Mouse (Mus musculus) gastrocnemius, postnatal 36 days (tissue): ENCODE measurements around the gene Cspg4. TPM values are rescaled to one million over a fixed set of nuclear protein-coding genes. Genes with fewer than 3 reads are reported as not detected.

Experiments
- DNase-seq, 2 experiments: peaks; one replicate each; pipeline ENCODE4 v3.0.0; 2022
- intact Hi-C: fragments of 180-260 bp; cut with DNase I; formaldehyde crosslinking; loops from one replicate; pipeline ENCODE4 v1.15.1; 2025
- long read RNA-seq, 2 experiments: library from polyadenylated mRNA; stranded (forward); transcript quantifications; one replicate each; pipeline ENCODE4 v2.0.0; 2021
- total RNA-seq, 2 experiments: library from RNA; stranded (reverse); gene quantifications; 2 replicates each; pipeline ENCODE4 v1.2.3; 2021

Cspg4 gene
- total RNA-seq: 1 to 10 TPM; 5.7 to 8.2 TPM
- long read RNA-seq, experiment 1, partial matches to known transcripts: 0 of 1 reads
- long read RNA-seq, experiment 1, other reads (novel, unspliced or antisense): 1 of 1 reads
- long read RNA-seq, experiment 2, partial matches to known transcripts: 0 of 18 reads
- long read RNA-seq, experiment 2, other reads (novel, unspliced or antisense): 18 of 18 reads

DNA sequence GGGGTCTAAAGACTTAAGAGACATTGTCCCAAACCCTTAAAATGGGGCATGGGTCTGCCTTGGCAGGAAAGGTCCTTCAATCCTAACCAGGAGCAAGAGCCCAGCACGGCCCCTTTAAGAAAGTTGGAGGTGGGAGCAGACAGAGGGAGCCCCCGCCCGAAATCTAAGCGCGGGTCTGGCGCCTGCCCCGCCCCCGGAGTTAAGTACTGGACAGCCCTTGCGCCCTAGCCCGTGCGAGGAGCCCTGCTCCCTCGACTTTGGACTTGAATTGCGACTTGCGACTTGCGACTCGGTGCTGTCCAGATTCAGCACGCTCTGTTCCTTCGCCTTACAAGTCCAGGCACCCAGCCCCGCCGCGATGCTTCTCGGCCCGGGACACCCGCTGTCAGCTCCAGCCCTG is at the start of gene Cspg4:
Cspg4 (plus strand) TSS at position 202 of the 400 bp plus-strand sequence.
- intact Hi-C loops: no loop called here
- peak; percentile 57 to 73 for DNase-seq

GRCm38 (mm10) chr9:56824900-56825299 is 39.9 kb upstream of the Cspg4 start:
- no peak for DNase-seq
- intact Hi-C loops: no loop called here

DNA sequence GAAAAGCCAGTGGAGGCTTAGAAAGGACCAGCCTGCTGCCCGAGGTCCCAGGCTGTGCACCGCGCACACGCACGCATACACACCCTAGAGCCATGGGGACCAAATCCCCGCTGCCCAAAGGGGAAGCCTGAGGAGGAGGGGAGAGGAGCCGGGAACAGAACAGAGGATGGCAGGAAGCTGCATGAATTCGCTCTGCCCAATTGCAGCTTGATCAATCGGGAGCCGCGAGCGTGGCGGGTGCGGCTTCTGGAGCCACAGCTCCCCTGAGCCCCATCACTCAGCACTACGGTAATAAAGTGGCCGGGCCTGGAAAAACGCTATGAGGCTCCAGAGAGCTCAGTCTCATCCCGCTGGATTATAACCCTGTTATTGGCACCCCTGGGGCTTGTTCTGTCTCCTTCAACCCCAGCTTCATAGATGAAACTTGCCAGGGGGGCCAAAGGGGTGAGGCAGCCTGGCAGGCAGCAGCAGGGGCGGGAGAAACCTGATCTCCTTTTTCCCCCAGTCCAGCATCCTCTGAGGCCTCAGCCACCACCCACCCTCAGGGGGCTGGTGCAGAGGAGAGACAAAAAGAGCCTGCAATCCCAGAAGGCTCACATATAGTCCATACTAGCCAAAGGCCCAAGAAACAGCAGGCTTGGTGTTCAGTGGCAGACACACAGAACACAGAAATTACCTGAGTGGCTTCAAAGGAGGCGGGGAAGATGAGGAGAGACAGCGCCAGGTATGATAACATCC is 39.2 kb upstream of the Cspg4 start:
- intact Hi-C loops: no loop called here
- no peak for DNase-seq

DNA sequence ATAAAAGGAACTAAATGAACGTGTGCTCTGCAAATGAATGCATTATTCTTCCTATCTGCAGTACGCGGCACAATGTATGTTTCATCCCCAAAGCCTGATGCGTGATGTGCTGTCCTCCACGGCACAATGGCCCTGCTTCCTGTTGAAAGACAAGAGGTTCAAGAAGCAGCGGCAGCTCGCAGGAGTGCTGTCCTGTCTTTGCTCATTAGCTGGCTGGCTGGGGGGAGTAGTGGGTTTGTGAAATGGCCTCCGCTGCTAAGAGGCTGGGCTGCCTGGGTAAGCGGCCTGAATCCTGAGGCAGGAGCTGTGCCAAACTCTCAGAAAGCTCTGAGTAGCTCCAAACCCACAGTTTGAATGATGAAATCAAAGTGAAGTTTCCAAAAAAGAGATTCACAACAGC is 36.7 kb upstream of the Cspg4 start:
- intact Hi-C loops: no loop called here
- DNase-seq: no peak

DNA sequence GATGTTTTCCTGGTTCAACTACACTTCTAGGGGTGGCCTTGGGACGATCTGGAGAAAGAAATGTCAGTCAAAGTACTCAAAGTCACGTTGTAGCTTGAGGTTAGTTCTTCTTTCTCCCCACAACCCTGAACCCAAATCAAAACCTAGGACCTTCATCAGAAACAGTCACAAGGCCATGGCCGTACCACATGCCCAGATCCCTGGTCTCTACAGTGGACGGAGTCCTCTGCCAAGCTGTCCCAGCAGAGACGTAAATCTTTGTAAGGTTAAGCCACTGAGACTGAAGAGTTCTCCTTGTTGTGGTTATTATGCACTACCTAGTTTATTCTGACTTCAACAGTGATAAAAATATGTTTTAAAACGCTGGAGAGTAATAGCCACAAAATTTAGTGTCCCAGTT is 36.0 kb upstream of the Cspg4 start:
- no peak for DNase-seq
- intact Hi-C loops: no loop called here

- peak; percentile 31 to 36 for DNase-seq
Observed at GRCm38 (mm10) chr9:56830162-56830561, 34.7 kb upstream of the Cspg4 start.

GRCm38 (mm10) chr9:56831904-56832303 is 32.9 kb upstream of the Cspg4 start:
- intact Hi-C loops: no loop called here
- no peak for DNase-seq

More at GRCm38 (mm10) chr9:56830162-56830561, 34.7 kb upstream of the Cspg4 start:
- intact Hi-C loops: no loop called here

DNA sequence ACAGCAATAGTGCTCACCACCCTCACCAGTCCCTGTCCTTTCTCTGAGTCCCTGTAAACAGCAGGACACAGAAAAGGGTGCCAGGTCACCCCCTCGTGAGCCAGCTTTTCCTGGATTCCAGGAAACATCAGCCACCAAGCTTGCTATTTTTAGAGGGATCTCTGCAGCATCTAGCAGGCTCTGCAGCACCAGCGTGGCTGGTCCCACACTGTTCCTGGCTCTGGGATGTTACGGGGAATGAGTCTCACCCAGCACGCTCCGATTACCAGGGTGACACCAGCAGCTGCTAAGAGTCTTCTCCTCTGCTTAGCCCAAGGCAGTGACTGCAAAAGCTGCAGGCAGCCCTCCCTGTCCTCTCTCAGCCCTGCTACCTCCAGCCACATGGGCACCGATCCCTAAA is 31.9 kb upstream of the Cspg4 start:
- peak in 1 of 2 experiments; percentile 36 for DNase-seq
- intact Hi-C loops: no loop called here

DNA sequence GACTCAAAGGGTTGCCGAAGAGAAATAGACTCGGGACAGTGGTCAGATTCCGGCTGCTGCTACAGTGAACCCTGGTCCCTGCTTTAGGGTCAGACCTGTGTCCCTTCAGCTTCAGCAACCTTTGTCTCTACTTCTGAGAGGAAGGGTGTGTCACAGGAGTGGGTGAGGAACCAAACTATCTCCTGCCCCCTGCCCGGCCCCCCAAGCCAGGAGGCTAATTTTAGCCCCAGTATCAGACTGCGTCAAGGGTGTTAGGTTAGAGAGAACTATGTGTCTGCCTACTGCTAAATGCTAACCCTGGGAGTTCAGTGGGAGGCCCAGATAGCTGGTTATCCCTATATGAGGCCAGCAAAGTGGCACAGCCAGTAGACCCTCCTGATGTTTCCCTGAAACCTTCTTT is 29.7 kb upstream of the Cspg4 start:
- intact Hi-C loops: no loop called here
- no peak for DNase-seq

DNA sequence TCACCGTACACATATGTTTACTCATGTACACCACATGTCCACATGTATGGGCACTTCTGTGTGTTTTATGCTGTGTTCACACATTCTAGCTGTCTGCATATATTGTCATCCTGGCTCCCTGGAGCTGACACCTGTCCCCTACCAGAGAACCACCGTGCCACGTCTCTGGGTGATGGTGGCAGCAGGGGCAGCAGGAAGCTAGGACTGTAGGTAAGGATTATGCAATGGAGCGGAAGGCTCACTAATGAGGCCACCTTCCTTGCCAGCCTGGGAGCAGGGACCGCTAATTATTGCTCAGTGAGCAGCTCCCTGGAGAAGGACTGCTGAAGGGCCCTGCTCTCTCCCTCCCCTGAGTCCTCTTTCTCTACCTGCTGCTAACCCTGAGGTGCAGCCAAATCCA is 24.1 kb upstream of the Cspg4 start:
- DNase-seq: no peak
- intact Hi-C loops: no loop called here

DNA sequence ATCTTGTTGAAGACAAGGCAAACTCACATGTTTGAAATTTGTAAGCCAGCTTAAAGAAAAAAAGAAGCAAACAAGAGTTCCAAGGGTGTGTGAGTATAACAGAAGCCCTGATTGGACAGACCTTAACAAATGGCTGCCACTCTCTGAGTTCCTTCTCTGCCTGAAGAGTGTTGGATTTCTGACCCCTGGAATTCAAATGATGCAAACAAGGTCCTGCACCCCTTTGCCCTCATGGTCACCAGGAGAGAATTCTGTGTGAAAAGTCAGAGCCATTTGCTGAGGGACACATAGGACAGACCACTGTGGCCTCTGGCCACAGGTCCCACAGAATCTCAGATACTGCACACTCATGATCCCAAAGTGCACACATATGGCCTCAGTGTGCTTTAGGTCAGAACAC is 23.0 kb upstream of the Cspg4 start:
- no peak for DNase-seq
- intact Hi-C loops: loop anchor here (2.0 kb wide), 1 partner anchor 47 kb away; no protein-coding TSS in a partner anchor

- intact Hi-C loops: loop anchor here (2.0 kb wide), 1 partner anchor 46 kb away; no protein-coding TSS in a partner anchor
- DNase-seq: no peak
Observed at GRCm38 (mm10) chr9:56842303-56842719, 22.5 kb upstream of the Cspg4 start.

GRCm38 (mm10) chr9:56843679-56844188 is 21.1 kb upstream of the Cspg4 start:
- intact Hi-C loops: loop anchor here (2.0 kb wide), 1 partner anchor 45 kb away; no protein-coding TSS in a partner anchor
- DNase-seq: peak in 1 of 2 experiments; percentile 73

DNA sequence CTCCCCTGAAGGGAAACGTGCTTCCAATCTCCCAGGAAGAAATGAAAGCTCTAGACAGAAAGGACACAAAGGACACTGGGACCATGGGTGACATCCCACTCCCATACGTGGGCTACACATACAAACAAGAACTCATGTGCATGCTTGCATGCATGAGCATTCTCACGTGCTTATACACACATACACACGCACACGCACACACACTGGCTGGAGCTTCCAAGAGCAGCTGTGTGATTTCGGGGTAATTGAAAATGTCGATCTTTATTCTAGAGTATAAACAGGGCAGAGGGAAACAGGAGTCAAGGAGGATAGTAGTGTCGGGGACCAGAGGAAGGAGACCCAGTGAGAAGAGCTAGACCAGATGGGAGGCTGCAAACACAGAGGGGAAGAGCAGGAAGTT is 20.2 kb upstream of the Cspg4 start:
- intact Hi-C loops: no loop called here
- DNase-seq: no peak

GRCm38 (mm10) chr9:56847523-56847922 is 17.3 kb upstream of the Cspg4 start:
- intact Hi-C loops: no loop called here

DNA sequence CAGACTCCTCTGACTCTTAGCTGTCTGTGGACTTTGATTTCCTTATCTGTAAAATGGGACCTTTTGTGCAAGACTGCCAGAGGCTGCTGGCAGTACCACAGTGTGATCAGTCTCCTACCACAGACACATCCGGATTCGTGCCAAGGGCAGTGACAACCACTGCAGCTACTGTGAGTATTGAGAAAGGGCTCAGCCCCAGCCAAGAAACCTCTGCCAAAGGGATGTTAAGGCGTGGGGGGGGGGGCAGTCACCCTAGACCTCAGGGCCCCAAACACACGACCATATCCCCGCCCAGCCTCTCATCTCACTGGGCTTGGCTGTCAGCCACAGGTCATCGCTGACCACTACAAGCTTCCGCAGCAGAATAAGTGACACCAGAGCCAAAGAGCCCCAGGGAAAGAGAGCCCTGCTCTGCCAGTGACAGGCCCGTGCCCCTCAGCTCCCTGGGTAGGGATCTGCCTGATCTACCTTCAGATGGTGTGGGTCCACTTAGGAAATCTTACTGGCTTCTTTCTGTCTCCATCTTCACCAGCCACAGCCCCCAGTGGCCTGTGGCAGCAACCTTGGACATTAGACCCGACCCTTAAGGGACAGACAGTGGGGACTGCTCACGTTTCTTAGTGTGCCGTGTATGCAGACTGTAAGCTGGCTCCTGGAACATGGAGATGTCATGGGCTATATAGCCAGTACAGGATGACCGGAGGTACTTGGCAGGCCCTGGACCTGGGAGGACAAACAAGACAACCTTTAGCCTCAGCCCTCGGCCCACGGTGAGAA is 14.5 kb upstream of the Cspg4 start:
- intact Hi-C loops: no loop called here
- peak; percentile 23 to 36 for DNase-seq

More at GRCm38 (mm10) chr9:56847523-56847922, 17.3 kb upstream of the Cspg4 start:
- DNase-seq: peak; percentile 54 to 61

GRCm38 (mm10) chr9:56850905-56851252 is 14.0 kb upstream of the Cspg4 start:
- intact Hi-C loops: no loop called here
- no peak for DNase-seq

- intact Hi-C loops: no loop called here
- peak; percentile 28 to 50 for DNase-seq
Observed at GRCm38 (mm10) chr9:56851778-56852177, 13.1 kb upstream of the Cspg4 start.

DNA sequence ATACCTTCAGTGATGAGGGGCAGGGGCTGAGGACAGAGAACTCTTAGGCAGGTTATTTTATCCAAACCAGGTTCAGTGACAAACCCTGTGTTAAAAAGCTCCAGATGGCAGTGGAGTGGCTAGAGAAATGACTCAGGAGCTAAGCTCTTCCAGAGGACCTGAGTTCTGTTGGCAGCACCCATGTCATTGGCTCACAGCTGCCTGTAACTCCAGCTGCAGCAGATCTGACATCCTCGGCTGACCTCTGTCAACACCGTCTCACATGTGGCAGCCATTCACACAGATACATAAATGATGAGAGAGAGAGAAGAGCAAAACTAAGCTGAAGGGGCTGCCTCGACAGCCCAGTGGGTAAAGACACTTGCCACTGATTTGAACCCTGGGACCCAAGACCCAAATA is 7.4 kb upstream of the Cspg4 start:
- no peak for DNase-seq
- intact Hi-C loops: no loop called here

- DNase-seq: no peak
- intact Hi-C loops: no loop called here
Observed at GRCm38 (mm10) chr9:56860035-56860434, 4.8 kb upstream of the Cspg4 start.
